Mouse (Mus musculus) gastrocnemius, adult 18-20 months (tissue): ENCODE results near the gene Rhobtb1. TPM values are rescaled to one million over a fixed set of nuclear protein-coding genes. Genes with fewer than 3 reads are reported as not detected.
A peak's percentile ranks its signal among the peaks of the same experiment; 100 is the strongest.

Source experiments
- DNase-seq: peaks from one replicate; pipeline ENCODE4 v3.0.0; 2021; ENCODE audit warnings: low spot score
- total RNA-seq, 2 experiments: library from RNA; stranded (reverse); gene quantifications; 2 replicates each; pipeline ENCODE4 v1.2.3; 2021

The Rhobtb1 gene
- total RNA-seq, 2 experiments from 2014 or later: 28.5 to 42.2 TPM

GRCm38 (mm10) chr10:69210006-69210405, 58.8 kb downstream of the Rhobtb1 start:
- no peak for DNase-seq

GRCm38 (mm10) chr10:69210659-69211058, 59.4 kb downstream of the Rhobtb1 start:
- DNase-seq: no peak

GRCm38 (mm10) chr10:69211560-69211959, 60.3 kb downstream of the Rhobtb1 start:
- DNase-seq: peak; percentile 35

DNA sequence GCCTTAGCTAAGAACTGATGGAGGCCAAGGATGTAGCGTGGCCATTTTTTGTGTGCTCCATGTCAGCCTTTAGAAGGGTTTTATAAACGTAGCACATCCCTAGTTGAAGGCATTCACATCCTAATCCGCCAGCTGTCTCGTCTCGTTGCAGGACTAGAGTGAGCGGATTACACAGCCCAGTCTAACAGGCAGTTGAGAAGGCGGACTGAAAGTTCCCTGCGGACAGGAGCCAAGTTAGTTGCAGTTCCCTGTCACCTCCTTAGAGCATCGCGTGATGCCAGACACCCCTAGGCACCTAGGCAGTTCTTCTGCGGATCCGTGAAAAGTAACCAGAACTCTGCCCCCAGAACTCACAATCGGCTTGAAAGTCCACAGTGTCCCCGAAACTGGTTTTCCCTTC, 60.7 kb downstream of the Rhobtb1 start:
- peak; percentile 64 for DNase-seq

DNA sequence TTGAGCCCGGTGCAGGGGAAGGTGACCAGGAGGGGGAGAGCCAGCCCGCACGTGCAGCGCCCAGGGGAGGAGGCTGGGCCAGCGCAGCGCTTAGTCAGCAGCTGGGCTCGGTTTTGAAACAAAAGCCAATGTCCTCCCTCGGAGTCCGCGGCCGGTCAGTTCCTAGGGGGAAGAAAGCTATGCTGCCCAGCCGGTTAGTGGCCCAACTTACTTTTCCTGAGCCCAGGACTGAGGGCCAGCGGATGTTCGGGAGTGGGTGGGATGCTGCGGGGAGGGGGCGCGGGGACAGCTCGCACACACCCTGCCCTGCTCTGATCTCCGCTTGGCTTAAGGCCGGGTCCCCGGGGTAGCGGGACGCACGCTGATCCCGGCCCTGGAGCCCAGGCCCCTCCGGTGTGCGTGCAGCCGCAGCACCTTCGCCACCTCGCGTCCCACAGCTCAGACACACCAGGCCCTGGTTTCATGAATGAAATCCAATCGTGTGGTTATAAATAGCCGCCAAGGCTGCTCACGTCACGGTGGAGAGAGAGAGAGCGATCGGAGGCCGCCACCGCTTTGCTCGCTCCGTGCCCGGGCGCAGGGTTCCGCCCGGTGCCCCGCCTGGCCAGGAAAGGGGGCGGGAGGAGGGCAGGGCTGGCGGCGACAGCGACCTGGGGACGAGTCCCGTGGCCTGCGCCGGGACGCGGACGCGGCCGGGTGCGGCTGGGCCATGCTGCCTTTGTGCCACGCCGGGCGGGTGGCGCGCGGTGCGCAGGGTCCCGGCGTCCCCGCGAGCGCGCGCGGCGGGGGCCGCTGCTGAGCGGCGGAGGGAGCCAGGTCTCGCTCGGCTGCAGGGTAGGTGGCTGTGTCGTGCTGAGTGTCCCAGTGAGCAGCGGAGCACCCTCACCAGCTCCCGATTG, 61.6 kb downstream of the Rhobtb1 start, which contains the start of gene A930033H14Rik:
TSS of gene A930033H14Rik (minus strand) at position 557 of the 899 bp plus-strand sequence.
- DNase-seq: peak; percentile 90

DNA sequence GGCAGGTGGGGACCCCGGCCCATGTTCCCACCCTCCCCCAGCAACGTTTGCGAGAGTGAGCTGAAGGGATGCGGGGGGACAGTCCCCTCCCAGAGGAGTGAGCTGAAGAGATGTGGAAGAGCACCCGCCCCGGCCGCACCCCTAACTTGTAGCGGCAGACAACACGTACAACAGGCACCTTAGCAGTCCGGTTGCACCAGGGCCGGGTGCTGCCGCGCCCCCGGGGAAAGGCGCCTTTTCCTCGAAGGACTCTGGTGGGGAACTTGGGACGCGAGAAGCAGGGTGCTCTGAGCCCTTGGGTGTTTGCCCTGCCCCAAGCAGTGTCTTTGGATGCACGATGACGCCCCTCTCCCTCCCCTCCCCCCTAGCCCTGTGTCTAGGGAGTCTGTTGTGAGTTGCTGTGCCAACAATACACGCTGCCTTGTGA, 62.2 kb downstream of the Rhobtb1 start:
- DNase-seq: no peak

- DNase-seq: no peak
Measured at GRCm38 (mm10) chr10:69213986-69214385, 62.8 kb downstream of the Rhobtb1 start.

- DNase-seq: no peak
Measured at GRCm38 (mm10) chr10:69217127-69217690, 66.0 kb downstream of the Rhobtb1 start.

- peak; percentile 74 for DNase-seq
Measured at GRCm38 (mm10) chr10:69218458-69219288, 67.4 kb downstream of the Rhobtb1 start.

DNA sequence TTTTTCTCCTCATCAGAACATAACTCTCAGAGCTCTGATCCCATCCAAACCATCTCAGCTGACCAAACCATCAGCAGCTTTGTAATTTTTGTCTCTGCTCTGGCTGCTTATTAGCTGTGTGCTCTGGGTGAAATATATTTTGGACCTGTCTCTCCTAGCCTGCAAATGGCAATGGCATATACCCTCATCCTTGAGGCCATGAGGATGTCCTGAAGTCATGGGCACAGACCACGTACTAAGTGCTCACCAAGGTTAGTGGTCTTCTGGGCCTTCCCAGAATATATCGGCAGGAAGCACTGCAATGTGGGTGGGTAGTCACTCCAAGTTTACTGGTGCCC, 68.0 kb downstream of the Rhobtb1 start:
- no peak for DNase-seq

DNA sequence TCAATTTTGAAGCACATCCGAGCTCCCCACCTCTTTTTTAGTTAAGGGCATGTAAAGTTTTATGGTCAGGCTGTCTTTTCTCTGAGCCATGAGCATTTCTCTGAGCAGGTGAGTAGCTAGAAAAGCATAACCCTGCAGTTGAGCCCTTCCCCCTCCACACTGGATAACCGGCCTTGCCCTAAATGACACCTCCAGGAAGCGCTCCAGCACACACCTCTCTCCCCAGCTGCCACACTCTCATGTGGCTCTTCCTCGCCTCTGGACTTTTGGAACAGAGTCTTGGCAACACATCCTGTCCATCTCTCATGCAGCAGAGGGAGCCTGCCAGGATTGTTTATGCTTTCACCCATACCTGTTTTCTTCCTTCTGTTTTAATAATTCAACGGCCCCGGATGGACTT, 69.1 kb downstream of the Rhobtb1 start:
- peak; percentile 66 for DNase-seq

DNA sequence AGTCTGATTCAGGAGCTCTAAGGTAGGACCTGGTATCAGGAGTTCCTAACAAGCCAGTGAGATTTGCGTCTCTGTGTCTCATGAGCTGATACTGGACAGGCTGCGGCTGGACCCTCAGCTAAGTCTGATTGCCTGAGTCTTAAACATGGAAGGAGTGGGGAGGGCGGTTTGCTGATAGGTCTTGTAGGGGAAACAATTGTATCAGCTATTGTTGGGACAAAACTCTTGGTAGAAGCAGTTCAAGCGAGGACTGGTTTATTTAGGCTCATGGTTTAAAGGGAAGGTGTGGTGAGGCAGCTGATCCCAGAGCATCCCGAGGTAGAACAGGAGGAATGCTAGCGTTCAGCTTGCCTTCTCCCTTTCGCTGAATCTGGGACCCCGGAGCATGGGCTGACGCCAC, 69.9 kb downstream of the Rhobtb1 start:
- DNase-seq: no peak

DNA sequence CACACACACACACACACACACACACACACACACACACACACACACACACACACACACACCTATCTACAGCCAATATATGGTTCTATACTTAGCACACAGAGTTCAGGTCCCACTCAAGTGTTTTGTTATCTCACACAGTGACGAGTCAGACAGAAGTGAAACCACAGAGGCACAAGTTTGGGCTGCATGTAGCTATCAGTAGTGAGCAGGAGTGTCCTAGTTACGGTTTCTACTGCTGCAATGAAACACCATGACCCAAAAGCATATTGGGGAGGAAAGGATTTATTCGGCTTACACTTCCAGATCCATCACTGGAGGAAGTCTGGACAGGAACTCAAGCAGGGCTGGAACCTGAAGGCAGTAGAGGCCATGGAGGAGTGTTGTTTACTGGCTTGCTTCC, 70.7 kb downstream of the Rhobtb1 start:
- DNase-seq: no peak

DNA sequence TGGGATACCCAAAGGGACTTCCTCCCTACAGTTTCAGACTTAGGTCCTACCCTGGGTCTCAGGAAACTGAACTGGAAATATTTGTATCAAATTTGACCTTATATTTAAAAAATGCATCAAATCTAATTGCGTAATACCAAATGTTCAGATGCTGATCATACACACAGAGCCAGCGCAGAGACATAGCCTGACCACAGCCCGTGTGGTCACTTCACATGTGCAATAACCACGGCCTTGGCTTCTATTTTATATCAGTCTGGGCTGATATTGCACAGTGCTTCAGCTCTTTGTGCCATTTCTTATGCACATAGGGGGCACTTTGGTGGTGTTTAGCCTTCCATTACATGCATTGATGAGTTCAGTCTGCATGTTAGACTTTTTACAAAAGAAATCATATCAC, 72.0 kb downstream of the Rhobtb1 start:
- no peak for DNase-seq

GRCm38 (mm10) chr10:69224276-69224675, 73.0 kb downstream of the Rhobtb1 start:
- no peak for DNase-seq

- DNase-seq: no peak
Measured at GRCm38 (mm10) chr10:69225471-69225870, 74.2 kb downstream of the Rhobtb1 start.

GRCm38 (mm10) chr10:69225951-69226350, 74.7 kb downstream of the Rhobtb1 start:
- DNase-seq: no peak

DNA sequence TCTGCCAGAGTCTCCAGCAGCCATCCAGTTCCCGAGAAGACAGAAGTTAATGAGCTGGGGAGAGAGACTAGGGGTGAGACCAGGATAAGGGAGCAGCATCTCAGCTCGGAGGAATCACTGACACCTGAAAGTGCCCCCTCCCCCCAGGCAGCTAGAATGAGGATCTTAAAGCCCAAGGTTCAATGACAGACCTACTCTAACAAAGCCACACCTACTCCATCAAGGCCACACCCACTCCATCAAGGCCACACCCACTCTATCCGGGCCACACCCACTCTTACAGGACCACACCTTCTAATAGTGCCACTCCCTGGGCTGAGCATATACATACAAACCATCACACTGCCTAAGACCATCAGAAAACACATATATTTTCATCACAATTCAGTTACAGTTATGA, 86.0 kb downstream of the Rhobtb1 start:
- DNase-seq: no peak

DNA sequence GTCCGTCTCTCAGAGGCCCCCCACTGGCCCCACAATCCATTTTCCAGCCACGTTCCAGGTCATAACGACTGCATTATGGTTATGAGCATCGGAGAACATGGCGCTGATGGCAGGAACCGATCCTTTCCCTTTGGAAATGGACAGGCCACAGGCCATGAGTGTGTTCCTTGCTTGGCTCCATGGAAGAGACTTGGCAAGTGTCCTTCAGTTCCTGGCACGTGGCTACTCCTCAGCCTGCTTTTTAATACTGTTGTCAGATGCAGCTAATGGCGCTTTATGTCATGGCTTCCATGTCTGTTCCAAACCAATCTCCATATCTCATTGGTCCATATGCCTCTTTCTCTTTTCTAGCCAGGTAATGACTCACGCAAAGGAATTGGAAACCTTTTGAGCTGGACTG, 86.5 kb downstream of the Rhobtb1 start:
- no peak for DNase-seq

DNA sequence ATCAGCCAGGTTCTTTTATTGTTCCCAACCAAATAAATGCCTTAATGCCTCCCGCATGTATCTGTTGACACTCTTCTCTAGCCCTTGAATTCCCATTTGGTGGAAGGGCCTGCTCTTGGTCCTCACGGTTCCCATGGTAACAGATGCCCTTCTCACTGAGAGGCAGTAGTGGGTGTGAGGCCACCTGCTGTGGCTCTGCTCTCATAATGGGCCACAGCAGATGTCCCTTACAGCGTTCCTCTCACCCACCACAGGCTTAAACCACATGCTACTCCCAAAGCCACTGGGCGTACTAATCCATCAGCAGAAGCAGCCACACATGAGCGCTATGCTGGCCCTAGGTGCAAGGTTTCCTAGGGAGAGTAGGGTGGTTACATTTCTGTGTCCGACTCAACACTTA, 87.1 kb downstream of the Rhobtb1 start:
- DNase-seq: no peak

GRCm38 (mm10) chr10:69240530-69240929, 89.3 kb downstream of the Rhobtb1 start:
- peak; percentile 42 for DNase-seq

DNA sequence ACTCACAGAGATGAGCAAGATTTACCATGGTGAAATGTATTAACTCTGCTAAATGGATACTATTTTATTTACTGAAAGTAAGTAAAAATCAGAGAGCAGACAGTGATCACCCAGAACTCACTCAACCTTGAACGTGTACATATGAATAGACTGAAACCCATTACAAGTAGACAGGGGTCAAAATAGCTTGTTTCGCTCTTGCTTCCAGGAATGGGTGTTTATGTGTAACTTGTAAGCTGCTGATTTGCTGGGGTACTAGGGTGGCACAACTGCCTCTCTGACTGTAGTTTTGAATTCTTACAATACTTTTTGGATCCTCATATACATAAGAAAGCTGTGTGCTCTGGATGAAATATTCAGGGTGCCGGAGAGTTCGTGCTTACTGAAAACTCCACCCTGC, 93.9 kb downstream of the Rhobtb1 start:
- no peak for DNase-seq
